Mouse (Mus musculus): ENCODE measurements around the gene Sufu. TPM values are rescaled to one million over a fixed set of nuclear protein-coding genes. Genes with fewer than 3 reads are reported as not detected.

The Sufu gene
- total and polyA plus RNA-seq, 3 experiments: 5.1 to 31.8 (median 25.7) TPM

DNA sequence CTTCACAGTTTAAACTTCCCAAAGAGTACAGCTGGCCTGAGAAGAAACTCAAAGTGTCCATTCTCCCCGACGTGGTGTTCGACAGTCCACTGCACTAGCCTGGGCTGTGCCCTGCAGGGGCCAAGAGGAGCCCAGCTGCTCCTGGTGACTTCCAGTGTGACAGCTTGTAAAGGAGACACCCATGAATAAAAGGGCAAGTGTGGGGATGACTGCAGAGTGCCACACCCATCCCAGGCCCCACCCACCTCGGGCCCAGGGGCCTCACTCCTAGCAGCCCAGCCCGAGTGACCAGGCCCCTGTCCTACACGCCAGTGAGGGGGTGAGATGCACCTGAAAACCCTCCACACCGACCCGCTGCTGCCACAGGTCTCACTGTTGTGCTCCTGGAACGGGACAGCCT is 89.2 kb downstream of the Sufu start:
- H3K4me1 ChIP-seq (ENCODE audit: insufficient read depth, low read depth, low read length): peaks cover 27% of the 10 kb centered on the region
- no peak overlapping the region; the same call in 1 of the 2 replicates for H3K4me3 ChIP-seq (ENCODE audit: low read depth, low read length)
- no peak for DNase-seq (ENCODE audit: low spot score)
- TF ChIP-seq GATA2 (IDR thresholded peaks at IDR 0.05; ENCODE audit: borderline replicate concordance, low read depth, low read length): no peak
- no peak for TF ChIP-seq POLR2AphosphoS5 (IDR thresholded peaks at IDR 0.05; ENCODE audit: insufficient replicate concordance, low read depth, low read length)
- no peak for TF ChIP-seq TAL1 (conservative IDR thresholded peaks at IDR 0.05; ENCODE audit: low read depth, low read length)
- TF ChIP-seq CTCF (IDR thresholded peaks at IDR 0.05; ENCODE audit: low read depth, low read length): no peak
- no peak for TF ChIP-seq GATA1 (IDR thresholded peaks at IDR 0.05; ENCODE audit: borderline replicate concordance, low read length)
- ATAC-seq (ENCODE audit: extremely low read depth, insufficient number of reproducible peaks, low FRiP score, poor library complexity, severe bottlenecking): no peak; the same call in 1 of the 2 replicates
- H3K36me3 ChIP-seq (replicated peaks): peaks cover 63% of the 10 kb centered on the region
- no peaks in the 10 kb centered on the region for H3K27me3 ChIP-seq (ENCODE audit: insufficient read depth, low read length)
- H3K9me3 ChIP-seq (replicated peaks): no peaks in the 10 kb centered on the region

- ATAC-seq (ENCODE audit: extremely low read depth, insufficient number of reproducible peaks, low FRiP score, poor library complexity, severe bottlenecking) (no peak), DNase-seq (ENCODE audit: low spot score) (no peak)
- Histone ChIP-seq H3K36me3 (replicated peaks) (peaks cover 59% of the 10 kb centered on the region), H3K4me3 (ENCODE audit: low read depth, low read length) (no peak overlapping the region), H3K4me1 (ENCODE audit: insufficient read depth, low read depth, low read length) (peaks cover 29% of the 10 kb centered on the region), H3K27me3 (ENCODE audit: insufficient read depth, low read length) (no peaks in the 10 kb centered on the region), H3K9me3 (replicated peaks) (no peaks in the 10 kb centered on the region)
- TF ChIP-seq GATA1 (IDR thresholded peaks at IDR 0.05; ENCODE audit: borderline replicate concordance, low read length) (no peak), TAL1 (conservative IDR thresholded peaks at IDR 0.05; ENCODE audit: low read depth, low read length) (no peak), CTCF (IDR thresholded peaks at IDR 0.05; ENCODE audit: low read depth, low read length) (no peak), POLR2AphosphoS5 (IDR thresholded peaks at IDR 0.05; ENCODE audit: insufficient replicate concordance, low read depth, low read length) (no peak), GATA2 (IDR thresholded peaks at IDR 0.05; ENCODE audit: borderline replicate concordance, low read depth, low read length) (no peak)
Measured at GRCm38 (mm10) chr19:46486709-46487108, 90.0 kb downstream of the Sufu start.

DNA sequence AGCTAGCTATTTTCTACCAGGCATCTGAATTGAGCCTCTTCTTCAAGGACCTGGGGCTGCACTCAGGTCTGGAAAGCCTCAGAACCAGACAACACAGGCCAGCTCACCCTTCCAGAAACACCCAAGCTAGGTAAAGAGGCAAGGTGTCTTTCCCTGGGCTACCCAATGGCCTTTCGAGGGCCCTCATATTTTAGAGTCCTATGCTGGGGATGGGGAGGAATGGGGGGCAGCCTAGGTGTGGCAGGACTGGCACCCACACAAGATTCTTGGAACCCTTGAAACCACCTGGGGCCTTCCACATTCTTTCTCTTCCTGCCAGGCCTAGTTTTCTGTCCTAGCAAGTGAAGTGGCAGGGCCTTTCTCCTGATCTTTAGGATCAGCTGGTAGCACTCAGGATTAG is 92.8 kb downstream of the Sufu start:
- ATAC-seq (ENCODE audit: extremely low read depth, insufficient number of reproducible peaks, low FRiP score, poor library complexity, severe bottlenecking) (no peak), DNase-seq (ENCODE audit: low spot score) (no peak)
- TF ChIP-seq CTCF (IDR thresholded peaks at IDR 0.05; ENCODE audit: low read depth, low read length) (no peak), GATA1 (IDR thresholded peaks at IDR 0.05; ENCODE audit: borderline replicate concordance, low read length) (no peak), GATA2 (IDR thresholded peaks at IDR 0.05; ENCODE audit: borderline replicate concordance, low read depth, low read length) (no peak), TAL1 (conservative IDR thresholded peaks at IDR 0.05; ENCODE audit: low read depth, low read length) (no peak), POLR2AphosphoS5 (IDR thresholded peaks at IDR 0.05; ENCODE audit: insufficient replicate concordance, low read depth, low read length) (no peak)
- H3K36me3 ChIP-seq (replicated peaks): peaks cover 39% of the 10 kb centered on the region
- peaks cover 29% of the 10 kb centered on the region for H3K4me1 ChIP-seq (ENCODE audit: insufficient read depth, low read depth, low read length)
- H3K27me3 ChIP-seq (ENCODE audit: insufficient read depth, low read length): no peaks in the 10 kb centered on the region
- no peak overlapping the region for H3K4me3 ChIP-seq (ENCODE audit: low read depth, low read length)
- no peaks in the 10 kb centered on the region for H3K9me3 ChIP-seq (replicated peaks)

GRCm38 (mm10) chr19:46490634-46491033 is 93.9 kb downstream of the Sufu start:
- Histone ChIP-seq H3K4me1 (ENCODE audit: insufficient read depth, low read depth, low read length) (peaks cover 20% of the 10 kb centered on the region), H3K4me3 (ENCODE audit: low read depth, low read length) (no peak overlapping the region), H3K9me3 (replicated peaks) (no peaks in the 10 kb centered on the region), H3K36me3 (replicated peaks) (peaks cover 27% of the 10 kb centered on the region), H3K27me3 (ENCODE audit: insufficient read depth, low read length) (peaks cover 2% of the 10 kb centered on the region; the same call in 1 of the 2 replicates)
- no peak for DNase-seq (ENCODE audit: low spot score)
- no peak for ATAC-seq (ENCODE audit: extremely low read depth, insufficient number of reproducible peaks, low FRiP score, poor library complexity, severe bottlenecking)
- TF ChIP-seq CTCF (IDR thresholded peaks at IDR 0.05; ENCODE audit: low read depth, low read length): no peak
- no peak for TF ChIP-seq GATA2 (IDR thresholded peaks at IDR 0.05; ENCODE audit: borderline replicate concordance, low read depth, low read length)
- no peak for TF ChIP-seq TAL1 (conservative IDR thresholded peaks at IDR 0.05; ENCODE audit: low read depth, low read length)
- no peak for TF ChIP-seq GATA1 (IDR thresholded peaks at IDR 0.05; ENCODE audit: borderline replicate concordance, low read length)
- TF ChIP-seq POLR2AphosphoS5 (IDR thresholded peaks at IDR 0.05; ENCODE audit: insufficient replicate concordance, low read depth, low read length): no peak

- no peaks in the 10 kb centered on the region for H3K9me3 ChIP-seq (replicated peaks)
- H3K27me3 ChIP-seq (ENCODE audit: insufficient read depth, low read length): peaks cover 2% of the 10 kb centered on the region; the same call in 1 of the 2 replicates
- no peak for DNase-seq (ENCODE audit: low spot score)
- ATAC-seq (ENCODE audit: extremely low read depth, insufficient number of reproducible peaks, low FRiP score, poor library complexity, severe bottlenecking): no peak
- H3K4me3 ChIP-seq (ENCODE audit: low read depth, low read length): no peak overlapping the region
- peaks cover 19% of the 10 kb centered on the region for H3K4me1 ChIP-seq (ENCODE audit: insufficient read depth, low read depth, low read length)
- TF ChIP-seq GATA2 (IDR thresholded peaks at IDR 0.05; ENCODE audit: borderline replicate concordance, low read depth, low read length) (no peak), POLR2AphosphoS5 (IDR thresholded peaks at IDR 0.05; ENCODE audit: insufficient replicate concordance, low read depth, low read length) (no peak), GATA1 (IDR thresholded peaks at IDR 0.05; ENCODE audit: borderline replicate concordance, low read length) (no peak), TAL1 (conservative IDR thresholded peaks at IDR 0.05; ENCODE audit: low read depth, low read length) (no peak)
- no peaks in the 10 kb centered on the region for H3K36me3 ChIP-seq (replicated peaks)
Measured at GRCm38 (mm10) chr19:46495136-46495535, 98.4 kb downstream of the Sufu start.

- Histone ChIP-seq H3K4me3 (ENCODE audit: low read depth, low read length) (no peak overlapping the region), H3K36me3 (replicated peaks) (no peaks in the 10 kb centered on the region), H3K9me3 (replicated peaks) (no peaks in the 10 kb centered on the region), H3K27me3 (ENCODE audit: insufficient read depth, low read length) (peaks cover 2% of the 10 kb centered on the region; the same call in 1 of the 2 replicates), H3K4me1 (ENCODE audit: insufficient read depth, low read depth, low read length) (peaks cover 13% of the 10 kb centered on the region)
- no peak for ATAC-seq (ENCODE audit: extremely low read depth, insufficient number of reproducible peaks, low FRiP score, poor library complexity, severe bottlenecking)
- no peak for DNase-seq (ENCODE audit: low spot score)
- TF ChIP-seq GATA1 (IDR thresholded peaks at IDR 0.05; ENCODE audit: borderline replicate concordance, low read length): no peak
- no peak for TF ChIP-seq GATA2 (IDR thresholded peaks at IDR 0.05; ENCODE audit: borderline replicate concordance, low read depth, low read length)
- no peak for TF ChIP-seq CTCF (IDR thresholded peaks at IDR 0.05; ENCODE audit: low read depth, low read length)
- TF ChIP-seq TAL1 (conservative IDR thresholded peaks at IDR 0.05; ENCODE audit: low read depth, low read length): no peak
- TF ChIP-seq POLR2AphosphoS5 (IDR thresholded peaks at IDR 0.05; ENCODE audit: insufficient replicate concordance, low read depth, low read length): no peak
Measured at GRCm38 (mm10) chr19:46497230-46497629, 100.5 kb downstream of the Sufu start.
